Mouse (Mus musculus) olfactory bulb, adult 2 months (tissue): ENCODE measurements around the gene 3110040N11Rik. TPM values are rescaled to one million over a fixed set of nuclear protein-coding genes. Genes with fewer than 3 reads are reported as not detected.

Source experiments
- H3K27ac ChIP-seq: fragments of 200-500 bp; 2 replicates; pipeline ENCODE4 v1.5.1; 2012; ENCODE audit warnings: low read depth, low read length; ENCODE audit not compliant: insufficient read depth
- H3K4me1 ChIP-seq: fragments of 200-500 bp; 2 replicates; pipeline ENCODE4 v1.6.1; 2012; ENCODE audit warnings: low read length; ENCODE audit not compliant: control insufficient read depth, insufficient read depth
- H3K4me3 ChIP-seq: fragments of 200-500 bp; 2 replicates; pipeline ENCODE4 v1.5.1; 2012; ENCODE audit warnings: mild to moderate bottlenecking, low read depth, low read length, moderate library complexity; ENCODE audit not compliant: insufficient read depth
- CTCF ChIP-seq: fragments of 200-500 bp; IDR thresholded peaks from 2 replicates; pipeline ENCODE4 v1.5.1; 2012; ENCODE audit warnings: low read depth, mild to moderate bottlenecking, low read length, moderate library complexity; ENCODE audit not compliant: insufficient read depth
- POLR2A ChIP-seq: fragments of 200-500 bp; IDR thresholded peaks from 2 replicates; pipeline ENCODE4 v1.6.1; 2012; ENCODE audit warnings: mild to moderate bottlenecking, low read depth, low read length, moderate library complexity; ENCODE audit not compliant: insufficient read depth
- WGBS: fragments of 180-500 bp; shearing (Covaris S2); methylation state at CpG from one replicate; pipeline ENCODE4 v1.1.7; 2018; 5-methylcytosine and 5-hydroxymethylcytosine counted together
- polyA plus RNA-seq: library from polyadenylated mRNA; stranded (reverse); fragments of >200 nt; gene quantifications from 2 replicates; pipeline ENCODE4 v1.2.4, GENCODE M21; 2012; ENCODE audit warnings: low replicate concordance; ENCODE audit not compliant: missing spikeins, insufficient read depth, insufficient read length

Gene 3110040N11Rik
- polyA plus RNA-seq, 1 experiment: not detected

GRCm38 (mm10) chr7:81806067-81806466, 16.8 kb upstream of the 3110040N11Rik start:
- no peak for TF ChIP-seq POLR2A
- WGBS: 33% methylated on average over 5 of the region's 5 CpGs
- H3K27ac ChIP-seq: no peak overlapping the region
- peaks cover 4% of the 10 kb centered on the region for H3K4me1 ChIP-seq
- no peak overlapping the region for H3K4me3 ChIP-seq

DNA sequence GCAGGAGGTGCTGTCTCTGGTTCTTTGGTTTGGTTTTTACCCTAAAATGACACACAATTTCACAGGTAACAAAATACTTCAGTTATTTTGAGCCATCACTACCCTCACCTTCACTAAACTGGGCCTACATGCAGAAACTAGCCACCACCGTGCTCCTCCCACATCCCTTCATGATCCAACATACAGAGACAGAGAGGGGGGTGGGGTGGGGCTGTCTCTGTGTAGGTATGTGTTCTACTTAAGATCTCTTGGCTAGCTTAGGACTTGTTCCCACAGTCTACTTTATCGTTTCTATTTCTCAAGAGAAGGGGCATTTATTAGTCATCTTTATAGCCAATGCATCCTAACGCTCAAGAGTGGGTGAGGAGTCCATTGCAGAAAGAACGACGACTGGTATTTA, 742 bp downstream of the 3110040N11Rik start:
- no peaks in the 10 kb centered on the region for H3K4me1 ChIP-seq
- no peak overlapping the region for H3K4me3 ChIP-seq
- H3K27ac ChIP-seq: peak overlapping the region; percentile 91
- TF ChIP-seq CTCF (no peak), POLR2A (no peak)
- WGBS: 2% methylated on average over 5 of the region's 5 CpGs

DNA sequence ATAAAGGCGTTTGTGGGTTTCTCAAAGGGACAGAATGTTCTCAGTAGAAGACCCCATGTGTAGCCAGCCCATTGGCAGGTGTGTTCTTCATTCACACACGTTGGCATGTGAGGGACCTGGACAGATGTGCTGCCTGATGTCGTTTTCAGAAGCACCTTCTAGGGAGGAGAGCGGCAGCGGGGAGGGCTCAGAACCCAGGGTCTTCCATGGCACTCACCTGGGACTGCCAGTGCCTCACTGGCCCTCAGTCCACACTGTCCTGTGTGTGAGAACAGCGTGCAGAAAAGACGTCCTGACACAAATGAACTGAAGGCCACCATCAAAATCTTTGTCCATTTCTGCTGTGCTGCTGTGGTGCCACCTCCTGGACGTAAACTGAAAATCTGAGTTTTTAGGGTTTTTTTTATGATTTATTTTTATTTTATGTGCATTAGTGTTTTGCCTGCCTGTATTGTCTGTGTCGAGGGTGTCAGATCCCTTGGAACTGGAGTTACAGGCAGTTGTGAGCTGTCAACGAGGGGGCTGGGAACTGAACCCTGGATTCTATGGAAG, 11.5 kb downstream of the 3110040N11Rik start:
- 58% methylated on average over 10 of the region's 10 CpGs for WGBS
- TF ChIP-seq CTCF (no peak), POLR2A (no peak)
- peaks cover 7% of the 10 kb centered on the region; the same call in 1 of the 2 replicates for H3K4me1 ChIP-seq
- no peak overlapping the region for H3K4me3 ChIP-seq
- no peak overlapping the region for H3K27ac ChIP-seq

DNA sequence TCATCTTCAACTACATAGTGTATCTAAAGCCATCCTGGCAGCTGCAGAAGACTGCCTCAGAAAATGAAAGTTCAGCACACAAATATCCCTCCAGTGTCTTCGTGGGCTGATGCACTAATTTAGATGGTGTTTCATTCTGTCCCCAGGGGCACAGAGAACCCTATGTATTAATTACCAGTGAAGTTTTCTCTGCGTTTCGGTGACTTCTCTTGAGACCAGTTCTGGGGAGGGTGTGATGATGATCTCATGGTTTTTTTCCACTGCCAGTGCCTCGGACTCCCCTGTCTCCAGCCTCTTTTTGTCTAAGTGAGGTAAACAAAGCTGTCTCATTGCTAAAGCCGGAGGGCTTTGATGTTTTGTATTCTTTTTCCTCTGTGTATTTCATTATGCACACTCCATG, 14.0 kb downstream of the 3110040N11Rik start:
- Histone ChIP-seq H3K27ac (no peak overlapping the region), H3K4me1 (peaks cover 3% of the 10 kb centered on the region; the same call in 1 of the 2 replicates), H3K4me3 (no peak overlapping the region)
- TF ChIP-seq CTCF (no peak), POLR2A (no peak)
- WGBS: 29% methylated on average over 5 of the region's 5 CpGs

DNA sequence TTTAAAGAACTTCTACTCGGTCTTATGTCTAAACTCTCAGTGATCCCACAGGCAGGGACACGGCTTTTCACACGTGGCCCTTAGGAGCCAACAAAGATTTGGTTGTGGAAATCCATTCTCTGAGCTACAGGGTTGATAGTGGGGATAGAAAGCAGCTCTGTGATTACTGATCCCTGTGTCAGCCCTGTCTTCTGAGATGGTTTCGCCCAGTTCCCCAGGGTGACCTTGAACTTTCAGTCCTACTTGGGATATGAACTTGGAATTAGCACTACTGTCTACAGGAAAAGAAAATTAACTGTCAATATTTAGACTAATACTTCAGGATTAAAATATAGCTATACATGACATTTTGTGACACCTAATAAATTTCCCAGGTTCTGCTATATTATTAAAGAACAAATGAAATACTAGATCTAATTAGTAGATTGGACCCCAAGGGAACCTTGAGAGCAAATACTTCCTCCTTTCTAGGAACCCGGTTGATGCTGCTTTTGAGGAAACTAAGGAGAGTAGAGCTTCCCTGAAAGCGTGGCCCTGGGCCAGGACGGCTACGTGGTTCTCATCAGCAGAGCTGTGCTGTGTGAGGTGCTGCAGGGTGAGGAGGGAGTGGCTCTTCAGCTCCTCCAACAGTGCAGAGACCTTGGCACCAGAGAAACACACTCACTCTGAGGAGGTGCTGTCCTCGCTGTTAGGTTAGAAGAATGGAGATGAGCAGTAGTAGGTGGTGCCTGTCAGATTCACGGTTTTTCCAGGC, 16.3 kb downstream of the 3110040N11Rik start:
- no peak for TF ChIP-seq POLR2A
- TF ChIP-seq CTCF: no peak
- Histone ChIP-seq H3K4me1 (peaks cover 3% of the 10 kb centered on the region; the same call in 1 of the 2 replicates), H3K4me3 (no peak overlapping the region), H3K27ac (no peak overlapping the region)
- 77% methylated on average over 10 of the region's 10 CpGs for WGBS

GRCm38 (mm10) chr7:81763110-81763845, 26.0 kb downstream of the 3110040N11Rik start:
- H3K4me3 ChIP-seq: peak overlapping the region; percentile 76
- H3K4me1 ChIP-seq: peaks cover 2% of the 10 kb centered on the region; the same call in 1 of the 2 replicates
- 2% methylated on average over 60 of the region's 60 CpGs for WGBS
- peak overlapping the region; percentile 11; the same call in 1 of the 2 replicates for H3K27ac ChIP-seq
- no peak for TF ChIP-seq POLR2A
- TF ChIP-seq CTCF: peak; percentile 35; the same call in 1 of the 2 replicates

DNA sequence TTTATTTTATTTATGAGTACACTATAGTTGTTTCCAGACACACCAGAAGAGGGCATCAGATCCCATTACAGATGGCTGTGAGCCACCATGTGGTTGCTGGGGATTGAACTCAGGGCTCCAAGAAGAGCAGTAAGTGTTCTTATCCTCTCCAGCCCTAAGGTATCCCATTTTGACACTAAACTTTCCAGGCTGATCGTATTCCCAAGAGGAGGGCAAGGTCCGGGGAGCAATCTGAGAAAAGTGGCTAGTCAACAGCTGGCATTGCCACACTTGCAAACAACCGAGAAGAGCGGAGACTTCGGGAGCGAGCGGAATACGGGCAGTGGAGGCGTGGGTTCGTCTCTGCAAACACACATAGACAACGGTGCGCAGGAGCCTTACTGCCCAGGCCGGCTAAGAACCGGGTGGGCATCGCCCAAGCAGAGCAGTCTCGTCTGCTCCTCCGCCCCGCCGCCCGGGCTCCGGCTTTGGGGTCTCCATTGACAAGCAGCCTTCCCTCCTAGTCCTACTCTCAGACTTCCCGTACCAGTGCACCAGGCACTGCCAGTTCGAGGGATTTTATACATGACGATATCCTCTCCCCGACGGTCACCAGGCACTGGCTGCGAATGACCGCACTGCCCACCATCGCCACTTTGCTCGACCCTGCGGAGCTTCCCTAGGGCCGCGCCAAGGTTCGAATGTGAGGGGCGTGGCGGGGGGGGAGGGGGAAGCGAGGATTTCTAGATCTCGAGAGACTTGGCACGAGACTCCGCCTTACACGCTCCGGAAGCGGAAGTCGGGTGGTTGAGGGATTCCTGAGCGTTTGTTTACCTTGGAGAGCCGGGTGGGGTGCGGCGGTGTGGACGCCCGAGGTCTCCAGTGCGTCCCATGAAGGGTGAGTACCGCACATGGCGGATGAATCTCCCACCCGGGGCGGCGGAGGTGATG, 26.8 kb downstream of the 3110040N11Rik start, which contains the start of gene Ramac:
Gene Ramac (plus strand): TSS at position 746 of the 930 bp plus-strand sequence.
- WGBS: 1% methylated on average over 56 of the region's 56 CpGs
- TF ChIP-seq POLR2A: peak; percentile 59
- no peak for TF ChIP-seq CTCF

DNA sequence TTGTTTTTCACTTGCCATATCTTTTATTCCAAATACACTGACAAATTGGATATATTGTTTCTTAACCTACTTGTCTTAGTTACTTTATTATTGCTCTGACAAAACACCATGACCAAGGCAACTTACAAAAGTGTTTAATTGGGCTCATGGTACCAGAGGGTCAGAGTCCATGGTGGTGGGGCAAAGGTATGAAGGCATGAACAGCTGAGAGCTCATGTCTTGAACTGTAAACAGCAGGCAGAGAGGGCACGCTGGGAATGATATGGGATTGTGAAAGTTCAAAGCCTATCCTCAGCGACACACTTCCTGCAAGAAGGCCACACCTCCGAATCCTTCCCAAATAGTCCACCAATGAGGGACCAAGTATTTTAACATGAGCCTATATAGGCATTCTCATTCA, 41.3 kb downstream of the 3110040N11Rik start:
- 77% methylated on average over 3 of the region's 3 CpGs for WGBS
- H3K4me3 ChIP-seq: no peak overlapping the region
- TF ChIP-seq POLR2A (no peak), CTCF (no peak)
- H3K27ac ChIP-seq: no peak overlapping the region
- H3K4me1 ChIP-seq: no peaks in the 10 kb centered on the region

More for the DNA sequence above, 26.8 kb downstream of the 3110040N11Rik start, which contains the start of gene Ramac:
- Histone ChIP-seq H3K27ac (peak within 1 kb of the TSS; percentile 11; the same call in 1 of the 2 replicates), H3K4me3 (peak within 1 kb of the TSS; percentile 76), H3K4me1 (peaks cover 2% of the 10 kb centered on the region; the same call in 1 of the 2 replicates)
